Mouse (Mus musculus) kidney, embryonic 14.5 days (tissue): ENCODE results near the gene Scube1. TPM values are rescaled to one million over a fixed set of nuclear protein-coding genes. Genes with fewer than 3 reads are reported as not detected.
A peak's percentile ranks its signal among the peaks of the same experiment; 100 is the strongest.

ENCODE experiments used
- ATAC-seq: fragments of 200-750 bp; cut with Nextera tagmentation; 2 replicates; pipeline ENCODE4 v1.8.0; 2017; ENCODE audit warnings: moderate number of reproducible peaks, mild to moderate bottlenecking, moderate TSS enrichment, moderate library complexity; ENCODE audit not compliant: low FRiP score, low TSS enrichment
- H3K27ac ChIP-seq: fragments of 300-500 bp; sonication (generic); 2 replicates; pipeline ENCODE4 v1.5.1; 2014; ENCODE audit warnings: low read depth, mild to moderate bottlenecking, low read length, moderate library complexity, mixed read lengths
- H3K27me3 ChIP-seq: fragments of 300-500 bp; sonication (generic); 2 replicates; pipeline ENCODE4 v1.6.1; 2014; ENCODE audit warnings: mild to moderate bottlenecking, low read length; ENCODE audit not compliant: control insufficient read depth, insufficient read depth
- H3K36me3 ChIP-seq: fragments of 300-500 bp; sonication (generic); 2 replicates; pipeline ENCODE4 v1.6.1; 2014; ENCODE audit warnings: low read length, mixed read lengths; ENCODE audit not compliant: control insufficient read depth, insufficient read depth
- H3K4me1 ChIP-seq: fragments of 300-500 bp; sonication (generic); 2 replicates; pipeline ENCODE4 v1.6.1; 2014; ENCODE audit warnings: low read length, mixed read lengths; ENCODE audit not compliant: control insufficient read depth, insufficient read depth
- H3K4me2 ChIP-seq: fragments of 300-500 bp; sonication (generic); replicated peaks from 2 replicates; pipeline ENCODE4 v1.6.1; 2014; ENCODE audit warnings: low read depth, mild to moderate bottlenecking, low read length
- H3K4me3 ChIP-seq: fragments of 300-500 bp; sonication (generic); 2 replicates; pipeline ENCODE4 v1.5.1; 2014; ENCODE audit warnings: mild to moderate bottlenecking, low read length
- H3K9ac ChIP-seq: fragments of 300-500 bp; sonication (generic); 2 replicates; pipeline ENCODE4 v1.6.1; 2014; ENCODE audit warnings: low read depth, mild to moderate bottlenecking, low read length, moderate library complexity
- H3K9me3 ChIP-seq: fragments of 300-500 bp; sonication (generic); 2 replicates; pipeline ENCODE4 v1.6.1; 2016; ENCODE audit warnings: low read length; ENCODE audit not compliant: control insufficient read depth
- WGBS: fragments of 180-500 bp; shearing (Covaris S2); extraction: QIAGEN DNeasy Blood & Tissue Kit; methylation state at CpG from one replicate; pipeline ENCODE4 v1.1.7; 2014; 5-methylcytosine and 5-hydroxymethylcytosine counted together
- polyA plus RNA-seq: library from polyadenylated mRNA; unstranded; fragments of >200 nt; fragmentation: Nextera tagmentation; extraction: Ambion mirVana; gene quantifications from 2 replicates; pipeline ENCODE4 v1.2.1, GENCODE M21; 2014

Gene Scube1
- polyA plus RNA-seq, 1 experiment from 2014 or later = 7.4 TPM

- Histone ChIP-seq H3K4me3 (no peak overlapping the region), H3K9me3 (no peaks in the 10 kb centered on the region), H3K4me1 (peaks cover 26% of the 10 kb centered on the region), H3K27me3 (no peaks in the 10 kb centered on the region), H3K27ac (no peak overlapping the region), H3K9ac (no peak overlapping the region), H3K36me3 (no peaks in the 10 kb centered on the region), H3K4me2 (no peak overlapping the region)
- ATAC-seq = no peak
- WGBS = 87% methylated on average over 7 of the region's 7 CpGs
These were observed 44.5 kb downstream of the Scube1 start for GRCm38 (mm10) chr15:83680300-83680699.

- Histone ChIP-seq H3K4me2 (no peak overlapping the region), H3K9ac (no peak overlapping the region), H3K4me1 (peaks cover 26% of the 10 kb centered on the region), H3K27ac (no peak overlapping the region), H3K36me3 (no peaks in the 10 kb centered on the region), H3K9me3 (no peaks in the 10 kb centered on the region), H3K4me3 (no peak overlapping the region), H3K27me3 (no peaks in the 10 kb centered on the region)
- WGBS = 81% methylated on average over 5 of the region's 5 CpGs
- ATAC-seq = no peak
These were observed 45.1 kb downstream of the Scube1 start for GRCm38 (mm10) chr15:83679729-83680128.

GRCm38 (mm10) chr15:83678606-83679005 is 46.2 kb downstream of the Scube1 start:
- no peaks in the 10 kb centered on the region for H3K27me3 ChIP-seq
- ATAC-seq = no peak
- no peaks in the 10 kb centered on the region for H3K36me3 ChIP-seq
- H3K9me3 ChIP-seq = no peaks in the 10 kb centered on the region
- H3K4me2 ChIP-seq = no peak overlapping the region
- H3K4me1 ChIP-seq = peaks cover 25% of the 10 kb centered on the region
- H3K27ac ChIP-seq = no peak overlapping the region
- no peak overlapping the region for H3K4me3 ChIP-seq
- no peak overlapping the region for H3K9ac ChIP-seq
- WGBS = 8% methylated on average over 11 of the region's 11 CpGs

GRCm38 (mm10) chr15:83678089-83678488 is 46.7 kb downstream of the Scube1 start:
- H3K27ac ChIP-seq = no peak overlapping the region
- H3K4me1 ChIP-seq = peaks cover 20% of the 10 kb centered on the region
- peak; percentile 33; the same call in 1 of the 2 replicates for ATAC-seq
- no peak overlapping the region for H3K4me3 ChIP-seq
- no peak overlapping the region for H3K4me2 ChIP-seq
- WGBS = 6% methylated on average over 7 of the region's 7 CpGs
- H3K36me3 ChIP-seq = no peaks in the 10 kb centered on the region
- H3K27me3 ChIP-seq = no peaks in the 10 kb centered on the region
- H3K9ac ChIP-seq = no peak overlapping the region
- H3K9me3 ChIP-seq = no peaks in the 10 kb centered on the region

- H3K9ac ChIP-seq = no peak overlapping the region
- no peaks in the 10 kb centered on the region for H3K36me3 ChIP-seq
- H3K27me3 ChIP-seq = no peaks in the 10 kb centered on the region
- no peak overlapping the region for H3K4me2 ChIP-seq
- H3K27ac ChIP-seq = no peak overlapping the region
- no peaks in the 10 kb centered on the region; the same call in 1 of the 2 replicates for H3K9me3 ChIP-seq
- H3K4me1 ChIP-seq = peaks cover 14% of the 10 kb centered on the region
- ATAC-seq = no peak
- 89% methylated on average over 6 of the region's 6 CpGs for WGBS
- no peak overlapping the region for H3K4me3 ChIP-seq
These were observed 47.7 kb downstream of the Scube1 start for GRCm38 (mm10) chr15:83677098-83677497.

- Histone ChIP-seq H3K27ac (no peak overlapping the region), H3K9me3 (no peaks in the 10 kb centered on the region; the same call in 1 of the 2 replicates), H3K36me3 (no peaks in the 10 kb centered on the region), H3K9ac (no peak overlapping the region), H3K4me3 (no peak overlapping the region), H3K4me1 (peaks cover 19% of the 10 kb centered on the region), H3K4me2 (no peak overlapping the region), H3K27me3 (no peaks in the 10 kb centered on the region)
- WGBS = 93% methylated on average over 3 of the region's 3 CpGs
- no peak for ATAC-seq
These were observed 48.5 kb downstream of the Scube1 start for GRCm38 (mm10) chr15:83676286-83676685.

- Histone ChIP-seq H3K27ac (no peak overlapping the region), H3K9me3 (no peaks in the 10 kb centered on the region; the same call in 1 of the 2 replicates), H3K9ac (no peak overlapping the region), H3K4me1 (peaks cover 14% of the 10 kb centered on the region), H3K4me3 (no peak overlapping the region), H3K36me3 (no peaks in the 10 kb centered on the region), H3K4me2 (no peak overlapping the region), H3K27me3 (no peaks in the 10 kb centered on the region; the same call in 1 of the 2 replicates)
- ATAC-seq = no peak
- 62% methylated on average over 3 of the region's 3 CpGs for WGBS
These were observed 51.2 kb downstream of the Scube1 start for GRCm38 (mm10) chr15:83673621-83674020.

GRCm38 (mm10) chr15:83667501-83667900 is 57.3 kb downstream of the Scube1 start:
- no peak for ATAC-seq
- H3K9ac ChIP-seq = no peak overlapping the region
- H3K27ac ChIP-seq = no peak overlapping the region
- H3K27me3 ChIP-seq = no peaks in the 10 kb centered on the region; the same call in 1 of the 2 replicates
- no peak overlapping the region for H3K4me3 ChIP-seq
- H3K4me2 ChIP-seq = no peak overlapping the region
- WGBS = 54% methylated on average over 6 of the region's 6 CpGs
- peaks cover 26% of the 10 kb centered on the region; the same call in 1 of the 2 replicates for H3K4me1 ChIP-seq
- H3K36me3 ChIP-seq = no peaks in the 10 kb centered on the region
- no peaks in the 10 kb centered on the region; the same call in 1 of the 2 replicates for H3K9me3 ChIP-seq

GRCm38 (mm10) chr15:83666418-83666817 is 58.4 kb downstream of the Scube1 start:
- WGBS = 20% methylated on average over 10 of the region's 10 CpGs
- Histone ChIP-seq H3K9me3 (no peaks in the 10 kb centered on the region), H3K36me3 (no peaks in the 10 kb centered on the region), H3K4me2 (no peak overlapping the region), H3K4me3 (no peak overlapping the region), H3K27ac (no peak overlapping the region), H3K9ac (no peak overlapping the region), H3K4me1 (peaks cover 23% of the 10 kb centered on the region; the same call in 1 of the 2 replicates), H3K27me3 (no peaks in the 10 kb centered on the region; the same call in 1 of the 2 replicates)
- peak; percentile 84 for ATAC-seq
